Mouse (Mus musculus) forebrain, postnatal 0 days (tissue): Measurements from ENCODE around the gene Nfatc3. TPM values are rescaled to one million over a fixed set of nuclear protein-coding genes. Genes with fewer than 3 reads are reported as not detected.

ENCODE experiments used
- ATAC-seq: fragments of 200-750 bp; cut with Nextera tagmentation; 2 replicates; pipeline ENCODE4 v1.8.0; 2017; ENCODE audit warnings: mild to moderate bottlenecking, moderate library complexity
- DNase-seq: peaks from one replicate; pipeline ENCODE4 v3.0.0-alpha.2; 2015
- H3K27ac ChIP-seq: fragments of 300-500 bp; sonication (generic); 2 replicates; pipeline ENCODE4 v1.5.1; 2014; ENCODE audit warnings: low read depth, mild to moderate bottlenecking, antibody characterized with exemption, low read length, moderate library complexity, mixed read lengths
- H3K27me3 ChIP-seq: fragments of 300-500 bp; sonication (generic); 2 replicates; pipeline ENCODE4 v1.6.1; 2014; ENCODE audit warnings: mild to moderate bottlenecking, low read length, mixed read lengths; ENCODE audit not compliant: insufficient read depth
- H3K36me3 ChIP-seq: fragments of 300-500 bp; sonication (generic); 2 replicates; pipeline ENCODE4 v1.6.1; 2014; ENCODE audit warnings: mild to moderate bottlenecking, moderate library complexity; ENCODE audit not compliant: insufficient read depth
- H3K4me1 ChIP-seq: fragments of 300-500 bp; sonication (generic); 2 replicates; pipeline ENCODE4 v1.6.1; 2014; ENCODE audit warnings: antibody characterized with exemption; ENCODE audit not compliant: insufficient read depth
- H3K4me2 ChIP-seq: fragments of 300-500 bp; sonication (generic); 2 replicates; pipeline ENCODE4 v1.6.1; 2014; ENCODE audit warnings: low read depth, mild to moderate bottlenecking, moderate library complexity
- H3K4me3 ChIP-seq: fragments of 300-500 bp; sonication (generic); 2 replicates; pipeline ENCODE4 v1.5.1; 2014; ENCODE audit warnings: low read depth, low read length, mixed read lengths
- H3K9ac ChIP-seq: fragments of 300-500 bp; sonication (generic); 2 replicates; pipeline ENCODE4 v1.6.1; 2014; ENCODE audit warnings: mild to moderate bottlenecking
- H3K9me3 ChIP-seq: fragments of 300-500 bp; sonication (generic); 2 replicates; pipeline ENCODE4 v1.6.1; 2016; ENCODE audit warnings: low read length
- CTCF ChIP-seq: sonication (generic); IDR thresholded peaks from 2 replicates; pipeline ENCODE4 v1.5.1; 2016; ENCODE audit warnings: antibody characterized with exemption, control low read depth, low read depth
- WGBS: fragments of 180-500 bp; shearing (Covaris S2); extraction: QIAGEN DNeasy Blood & Tissue Kit; methylation state at CpG from one replicate; pipeline ENCODE4 v1.1.7; 2014; 5-methylcytosine and 5-hydroxymethylcytosine counted together
- polyA plus RNA-seq: library from polyadenylated mRNA; unstranded; fragments of >200 nt; fragmentation: Nextera tagmentation; extraction: Ambion mirVana; gene quantifications from 2 replicates; pipeline ENCODE4 v1.2.1, GENCODE M21; 2015
- total RNA-seq: library from RNA; depleted of rRNA; stranded (reverse); fragments of >200 nt; gene quantifications from 2 replicates; pipeline ENCODE4 v1.2.3, GENCODE M21; 2014

The Nfatc3 gene
- total and polyA plus RNA-seq, 2 experiments from 2014 or later, result 1.9 to 16.0 TPM

GRCm38 (mm10) chr8:106134751-106135571 lies 76.3 kb downstream of the Nfatc3 start:
- Histone ChIP-seq H3K27me3 (peaks cover 53% of the 10 kb centered on the region), H3K36me3 (peaks cover 13% of the 10 kb centered on the region)

GRCm38 (mm10) chr8:106135672-106136071 lies 77.0 kb downstream of the Nfatc3 start:
- H3K27ac ChIP-seq, result no peak overlapping the region
- H3K4me2 ChIP-seq, result peak overlapping the region; percentile 88
- no peak for ATAC-seq
- DNase-seq, result no peak
- H3K36me3 ChIP-seq, result peaks cover 13% of the 10 kb centered on the region
- H3K9me3 ChIP-seq, result no peaks in the 10 kb centered on the region
- no peak for TF ChIP-seq CTCF
- no peak overlapping the region for H3K9ac ChIP-seq
- H3K4me1 ChIP-seq, result peaks cover 16% of the 10 kb centered on the region
- peaks cover 53% of the 10 kb centered on the region for H3K27me3 ChIP-seq
- 10% methylated on average over 19 of the region's 19 CpGs for WGBS
- H3K4me3 ChIP-seq, result peak overlapping the region; percentile 37

More at GRCm38 (mm10) chr8:106134751-106135571, 76.3 kb downstream of the Nfatc3 start:
- ATAC-seq (no peak), DNase-seq (no peak)
- Histone ChIP-seq H3K4me3 (no peak overlapping the region), H3K9ac (no peak overlapping the region), H3K27ac (no peak overlapping the region), H3K4me1 (peaks cover 16% of the 10 kb centered on the region), H3K9me3 (no peaks in the 10 kb centered on the region), H3K4me2 (no peak overlapping the region)
- no peak for TF ChIP-seq CTCF
- WGBS, result 27% methylated on average over 14 of the region's 14 CpGs

- ATAC-seq (no peak), DNase-seq (no peak)
- Histone ChIP-seq H3K36me3 (peaks cover 8% of the 10 kb centered on the region), H3K27me3 (peaks cover 53% of the 10 kb centered on the region), H3K27ac (no peak within 1 kb of the TSS), H3K9ac (peak within 1 kb of the TSS; percentile 35; the same call in 1 of the 2 replicates), H3K4me2 (peak within 1 kb of the TSS; percentile 88), H3K4me3 (peak within 1 kb of the TSS; percentile 44), H3K4me1 (peaks cover 16% of the 10 kb centered on the region), H3K9me3 (no peaks in the 10 kb centered on the region)
- WGBS, result under 1% methylated on average over 84 of the region's 86 CpGs
- no peak for TF ChIP-seq CTCF
These were observed 77.8 kb downstream of the Nfatc3 start, which contains the start of gene Esrp2 for GRCm38 (mm10) chr8:106136156-106137130. TSS of gene Esrp2 (minus strand) at chr8:106136974.

- peaks cover 53% of the 10 kb centered on the region for H3K27me3 ChIP-seq
- no peak for TF ChIP-seq CTCF
- no peaks in the 10 kb centered on the region for H3K9me3 ChIP-seq
- peak overlapping the region; percentile 44 for H3K4me3 ChIP-seq
- H3K9ac ChIP-seq, result no peak overlapping the region
- H3K4me2 ChIP-seq, result peak overlapping the region; percentile 88
- peaks cover 16% of the 10 kb centered on the region for H3K4me1 ChIP-seq
- 0 out of 2 replicates have a peak, but pooled peaks cover 4% of the 10 kb centered on the region for H3K36me3 ChIP-seq
- no peak overlapping the region for H3K27ac ChIP-seq
- 6% methylated on average over 22 of the region's 22 CpGs for WGBS
- no peak for ATAC-seq
- no peak for DNase-seq
These were observed 78.7 kb downstream of the Nfatc3 start for GRCm38 (mm10) chr8:106137218-106137905.

- H3K27me3 ChIP-seq, result peaks cover 53% of the 10 kb centered on the region
- H3K4me2 ChIP-seq, result peak overlapping the region; percentile 88
- no peaks in the 10 kb centered on the region for H3K36me3 ChIP-seq
- no peak for TF ChIP-seq CTCF
- peak overlapping the region; percentile 44 for H3K4me3 ChIP-seq
- H3K27ac ChIP-seq, result no peak overlapping the region
- peak overlapping the region; percentile 35 for H3K9ac ChIP-seq
- H3K4me1 ChIP-seq, result peaks cover 16% of the 10 kb centered on the region
- DNase-seq (peak; percentile 36), ATAC-seq (peak; percentile 17; the same call in 1 of the 2 replicates)
- 2% methylated on average over 24 of the region's 24 CpGs for WGBS
- no peaks in the 10 kb centered on the region for H3K9me3 ChIP-seq
These were observed 79.4 kb downstream of the Nfatc3 start for GRCm38 (mm10) chr8:106137906-106138477.

GRCm38 (mm10) chr8:106138616-106139015 lies 80.0 kb downstream of the Nfatc3 start:
- DNase-seq, result no peak
- Histone ChIP-seq H3K27me3 (peaks cover 53% of the 10 kb centered on the region), H3K4me1 (peaks cover 16% of the 10 kb centered on the region), H3K4me3 (peak overlapping the region; percentile 44), H3K36me3 (no peaks in the 10 kb centered on the region), H3K9me3 (no peaks in the 10 kb centered on the region), H3K9ac (0 out of 2 replicates have a peak overlapping the region, but pooled peaks have one; percentile 35), H3K4me2 (peak overlapping the region; percentile 88), H3K27ac (no peak overlapping the region)
- 16% methylated on average over 7 of the region's 7 CpGs for WGBS
- no peak for TF ChIP-seq CTCF
- ATAC-seq, result no peak
